ENCODE assay signal across 25 mouse cellular contexts in the genomic region with DNA sequence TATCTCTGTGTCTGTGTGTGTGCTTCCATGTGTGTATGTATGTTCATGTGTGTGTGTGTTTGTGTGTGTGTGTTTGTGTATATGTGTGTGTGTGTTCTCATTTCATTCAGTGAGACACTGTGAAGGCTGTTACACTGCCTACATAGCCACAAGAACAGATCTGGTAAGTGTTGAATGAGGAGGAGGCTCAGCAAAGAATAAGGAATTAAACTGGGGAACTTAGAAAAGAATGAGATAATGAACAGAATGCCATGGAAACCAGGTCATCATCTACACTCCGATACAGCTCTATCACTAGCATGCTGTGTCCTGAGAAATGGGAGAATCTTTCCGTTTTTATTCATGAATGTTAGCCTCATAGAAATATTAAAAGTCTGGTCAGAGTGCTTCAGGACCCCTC.
"Had no signal": no experiment of that assay in that cellular context is flagged by ENCODE, and none has a peak within 500 bp of the region (broad histone marks: within the 10 kb centered on the region; RNA-seq: fewer than 3 reads in every experiment).

No protein-coding gene starts in this region.

- H3K4me2 ChIP-seq: heart, embryonic 12.5 days; hindbrain, embryonic 12.5 days; hindbrain, embryonic 14.5 days; intestine, embryonic 15.5 days; limb, embryonic 12.5 days; liver, embryonic 11.5 days; liver, embryonic 13.5 days had no signal

- DNase-seq: gastrocnemius, postnatal 14 days; gastrocnemius, postnatal 36 days; heart, adult 18-20 months; heart, postnatal 10 days; heart, postnatal 4 days; kidney, adult 18-20 months; kidney, adult 8-10 months; kidney, postnatal 10 days; kidney, postnatal 25 days; kidney, postnatal 4 days; liver; liver, embryonic 13.5 days had no signal

- H3K9ac ChIP-seq: heart, embryonic 12.5 days; hindbrain, embryonic 12.5 days; hindbrain, embryonic 14.5 days; intestine, embryonic 15.5 days; limb, embryonic 12.5 days; liver, embryonic 13.5 days had no signal

- H3K9me3 ChIP-seq: heart, embryonic 10.5 days; heart, embryonic 12.5 days; hindbrain, embryonic 10.5 days; hindbrain, embryonic 12.5 days; intestine, embryonic 15.5 days; limb, embryonic 10.5 days; limb, embryonic 12.5 days had no signal

- H3K36me3 ChIP-seq: heart, embryonic 10.5 days; heart, embryonic 12.5 days; hindbrain, embryonic 10.5 days; hindbrain, embryonic 12.5 days; intestine, embryonic 15.5 days; limb, embryonic 10.5 days; limb, embryonic 12.5 days; liver, embryonic 13.5 days had no signal

- H3K4me3 ChIP-seq: heart, embryonic 10.5 days; heart, embryonic 12.5 days; hindbrain, embryonic 10.5 days; hindbrain, embryonic 12.5 days; intestine, embryonic 15.5 days; layer of hippocampus, adult 2 months; limb, embryonic 10.5 days; limb, embryonic 12.5 days; liver, embryonic 13.5 days had no signal

- H3K4me1 ChIP-seq: heart, embryonic 10.5 days; heart, embryonic 12.5 days; hindbrain, embryonic 10.5 days; hindbrain, embryonic 12.5 days; intestine, embryonic 15.5 days; limb, embryonic 10.5 days; limb, embryonic 12.5 days; liver, embryonic 13.5 days had no signal

- H3K27me3 ChIP-seq: heart, embryonic 12.5 days; hindbrain, embryonic 12.5 days; intestine, embryonic 15.5 days; limb, embryonic 12.5 days; liver, embryonic 13.5 days had no signal

- ATAC-seq: hindbrain, embryonic 16.5 days; inflammation-experienced regulatory T-cells, adult 6 months; intestine, embryonic 15.5 days; intestine, postnatal 0 days had no signal

- H3K27ac ChIP-seq: heart, embryonic 10.5 days; hindbrain, embryonic 10.5 days; hindbrain, embryonic 12.5 days; hindbrain, embryonic 14.5 days; intestine, embryonic 15.5 days; layer of hippocampus, adult 2 months; limb, embryonic 10.5 days; limb, embryonic 12.5 days; liver, embryonic 13.5 days had no signal
